Mouse (Mus musculus): ENCODE data around the gene Cdk14. TPM values are rescaled to one million over a fixed set of nuclear protein-coding genes. Genes with fewer than 3 reads are reported as not detected.
"Not testable (repeated sequence)": the region's sequence is repeated elsewhere in the genome, so short reads cannot be mapped to it uniquely, and the experiment has no call there.

The Cdk14 gene
- total and polyA plus RNA-seq, 2 experiments from 2014 or later = 34.8 to 54.0 TPM

DNA sequence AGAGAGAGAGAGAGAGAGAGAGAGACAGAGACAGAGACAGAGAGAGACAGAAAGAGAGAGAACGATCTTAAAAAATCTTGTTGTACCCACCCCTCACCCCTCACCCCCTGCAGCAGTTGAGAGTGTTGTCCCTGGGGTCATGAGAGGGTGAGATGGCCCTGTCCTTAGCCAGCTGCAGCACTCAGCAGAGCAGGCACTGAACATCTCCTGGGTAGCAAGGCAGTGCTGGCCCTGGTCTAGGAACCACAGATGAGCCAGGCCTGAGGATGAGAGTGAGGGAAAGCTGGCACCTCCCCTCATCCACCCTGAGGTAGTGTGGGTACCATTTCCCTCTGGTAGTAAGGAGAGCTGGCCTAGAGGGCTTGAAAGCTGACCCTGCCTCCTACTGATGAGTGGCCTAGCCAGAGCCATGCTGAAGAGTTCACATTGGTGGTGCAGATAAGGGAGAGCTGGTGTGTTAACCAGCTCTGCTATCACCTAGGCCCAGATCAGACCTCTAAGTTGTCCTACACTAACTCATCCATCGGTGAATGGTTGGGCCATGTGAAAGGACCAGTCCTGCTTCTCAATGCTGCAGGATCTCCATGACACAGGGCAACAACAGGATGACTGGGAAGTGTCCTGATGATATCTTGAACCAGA lies 173.5 kb downstream of the Cdk14 start:
- no peak for TF ChIP-seq CTCF (IDR thresholded peaks at IDR 0.05; ENCODE audit: low read depth)
- H3K4me1 ChIP-seq (ENCODE audit: insufficient read depth) = no peaks in the 10 kb centered on the region
- H3K27ac ChIP-seq (ENCODE audit: low read depth, low read length) = no peak overlapping the region
- H3K4me2 ChIP-seq (ENCODE audit: low read depth) = no peak overlapping the region
- 79% methylated on average over 2 of the region's 2 CpGs for WGBS
- no peaks in the 10 kb centered on the region for H3K36me3 ChIP-seq (ENCODE audit: insufficient read depth)
- no peaks in the 10 kb centered on the region for H3K27me3 ChIP-seq (ENCODE audit: insufficient read depth, low read length)
- DNase-seq (no peak), ATAC-seq (no peak)
- H3K9me3 ChIP-seq (ENCODE audit: low read length) = no peaks in the 10 kb centered on the region
- H3K9ac ChIP-seq = no peak overlapping the region
- H3K4me3 ChIP-seq (ENCODE audit: low read depth, low read length) = no peak overlapping the region

DNA sequence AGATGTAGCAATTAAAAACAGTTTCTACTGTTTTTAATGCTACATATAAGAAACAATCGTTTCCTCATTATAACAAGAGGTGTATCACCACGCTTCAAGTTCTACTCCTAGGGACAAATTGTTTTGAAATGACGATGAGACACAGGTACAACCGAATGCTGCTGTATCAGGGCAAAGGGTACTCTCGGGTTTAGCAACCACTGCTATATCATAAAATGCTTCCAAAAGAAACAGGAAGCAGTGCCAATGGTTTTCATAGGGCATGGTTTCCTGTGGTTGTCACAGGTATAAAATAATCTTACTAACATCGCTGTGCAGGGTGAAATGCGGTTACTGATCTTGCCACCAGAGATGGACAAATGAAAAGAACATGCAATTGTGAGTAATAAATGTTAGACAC lies 174.9 kb downstream of the Cdk14 start:
- Histone ChIP-seq H3K4me2 (ENCODE audit: low read depth) (no peak overlapping the region), H3K4me1 (ENCODE audit: insufficient read depth) (no peaks in the 10 kb centered on the region), H3K36me3 (ENCODE audit: insufficient read depth) (no peaks in the 10 kb centered on the region), H3K27me3 (ENCODE audit: insufficient read depth, low read length) (no peaks in the 10 kb centered on the region), H3K27ac (ENCODE audit: low read depth, low read length) (no peak overlapping the region), H3K4me3 (ENCODE audit: low read depth, low read length) (no peak overlapping the region), H3K9me3 (ENCODE audit: low read length) (no peaks in the 10 kb centered on the region), H3K9ac (no peak overlapping the region)
- WGBS = 93% methylated on average over 7 of the region's 7 CpGs
- ATAC-seq (no peak), DNase-seq (no peak)
- TF ChIP-seq CTCF (IDR thresholded peaks at IDR 0.05; ENCODE audit: low read depth) = no peak

DNA sequence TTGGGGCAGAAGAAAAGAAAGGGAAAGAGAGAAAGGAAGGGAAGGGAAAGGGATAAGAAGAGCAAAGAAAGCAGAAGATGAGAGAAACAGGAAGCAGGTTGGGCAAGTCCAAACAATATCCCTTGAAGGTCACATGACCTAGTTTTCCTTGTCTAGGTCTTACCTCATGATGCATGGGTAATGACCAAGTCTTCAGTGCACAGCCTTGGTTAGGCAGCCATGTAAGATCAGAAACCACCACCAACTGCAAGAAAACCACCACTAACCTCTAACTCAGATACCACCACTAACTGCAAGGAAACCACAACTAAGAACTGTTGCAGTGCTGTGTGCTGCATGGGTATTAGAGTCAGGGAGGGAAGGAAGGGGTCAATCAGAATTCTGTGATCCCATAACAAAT lies 176.5 kb downstream of the Cdk14 start:
- H3K27me3 ChIP-seq (ENCODE audit: insufficient read depth, low read length) = no peaks in the 10 kb centered on the region
- ATAC-seq (no peak), DNase-seq (no peak)
- no peak overlapping the region for H3K9ac ChIP-seq
- no peak overlapping the region for H3K27ac ChIP-seq (ENCODE audit: low read depth, low read length)
- H3K4me2 ChIP-seq (ENCODE audit: low read depth) = no peak overlapping the region
- H3K36me3 ChIP-seq (ENCODE audit: insufficient read depth) = no peaks in the 10 kb centered on the region
- no peaks in the 10 kb centered on the region for H3K4me1 ChIP-seq (ENCODE audit: insufficient read depth)
- no peaks in the 10 kb centered on the region for H3K9me3 ChIP-seq (ENCODE audit: low read length)
- no peak for TF ChIP-seq CTCF (IDR thresholded peaks at IDR 0.05; ENCODE audit: low read depth)
- no peak overlapping the region for H3K4me3 ChIP-seq (ENCODE audit: low read depth, low read length)

DNA sequence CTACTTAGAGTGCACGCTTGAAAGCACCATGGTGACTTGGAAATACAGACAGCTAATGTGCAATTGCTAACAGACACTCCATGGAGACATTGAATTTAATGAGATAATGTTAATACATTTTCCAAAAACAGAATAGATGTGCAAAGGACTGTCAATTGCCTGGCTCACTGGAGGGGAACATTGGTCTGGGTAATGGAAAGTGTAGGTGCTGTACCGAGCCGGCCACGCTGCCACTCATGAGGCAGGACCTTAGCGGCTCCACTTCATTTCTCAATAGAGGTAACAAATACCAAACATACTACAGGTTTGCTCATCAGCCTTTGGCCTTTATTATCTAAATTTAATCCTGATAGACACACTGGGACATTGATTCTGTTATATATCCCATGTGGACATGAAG lies 177.4 kb downstream of the Cdk14 start:
- Histone ChIP-seq H3K4me2 (ENCODE audit: low read depth) (no peak overlapping the region), H3K4me1 (ENCODE audit: insufficient read depth) (no peaks in the 10 kb centered on the region), H3K36me3 (ENCODE audit: insufficient read depth) (no peaks in the 10 kb centered on the region), H3K4me3 (ENCODE audit: low read depth, low read length) (no peak overlapping the region), H3K27ac (ENCODE audit: low read depth, low read length) (no peak overlapping the region), H3K27me3 (ENCODE audit: insufficient read depth, low read length) (no peaks in the 10 kb centered on the region), H3K9me3 (ENCODE audit: low read length) (no peaks in the 10 kb centered on the region), H3K9ac (no peak overlapping the region)
- 93% methylated on average over 5 of the region's 5 CpGs for WGBS
- DNase-seq = no peak
- TF ChIP-seq CTCF (IDR thresholded peaks at IDR 0.05; ENCODE audit: low read depth) = no peak
- no peak for ATAC-seq

DNA sequence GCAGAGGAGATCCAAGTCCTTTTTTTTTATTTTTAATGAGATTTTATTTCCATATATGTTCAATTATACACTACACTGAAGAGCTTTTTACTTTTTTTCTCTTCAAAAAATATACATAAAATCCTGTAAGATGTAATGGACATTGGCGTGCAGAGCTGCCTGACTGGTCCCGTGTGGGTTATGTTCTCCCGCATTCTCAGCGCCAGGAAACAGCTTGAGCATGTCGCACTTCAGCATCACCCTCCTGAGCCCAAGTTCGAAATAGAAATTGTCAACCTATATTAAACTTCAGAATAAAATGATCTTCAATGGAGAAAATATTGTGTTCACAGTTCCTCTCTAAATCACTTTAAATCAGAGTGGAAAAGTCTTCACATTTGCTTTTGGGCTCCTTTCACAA lies 179.0 kb downstream of the Cdk14 start:
- WGBS = 66% methylated on average over 6 of the region's 6 CpGs
- H3K4me1 ChIP-seq (ENCODE audit: insufficient read depth) = no peaks in the 10 kb centered on the region
- H3K4me3 ChIP-seq (ENCODE audit: low read depth, low read length) = no peak overlapping the region
- no peaks in the 10 kb centered on the region for H3K36me3 ChIP-seq (ENCODE audit: insufficient read depth)
- DNase-seq (peak; percentile 50), ATAC-seq (peak; percentile 65)
- no peak overlapping the region for H3K9ac ChIP-seq
- H3K4me2 ChIP-seq (ENCODE audit: low read depth) = no peak overlapping the region
- no peak for TF ChIP-seq CTCF (IDR thresholded peaks at IDR 0.05; ENCODE audit: low read depth)
- no peaks in the 10 kb centered on the region for H3K9me3 ChIP-seq (ENCODE audit: low read length)
- no peaks in the 10 kb centered on the region for H3K27me3 ChIP-seq (ENCODE audit: insufficient read depth, low read length)
- 0 out of 2 replicates have a peak overlapping the region, but pooled peaks have one; percentile 35 for H3K27ac ChIP-seq (ENCODE audit: low read depth, low read length)

DNA sequence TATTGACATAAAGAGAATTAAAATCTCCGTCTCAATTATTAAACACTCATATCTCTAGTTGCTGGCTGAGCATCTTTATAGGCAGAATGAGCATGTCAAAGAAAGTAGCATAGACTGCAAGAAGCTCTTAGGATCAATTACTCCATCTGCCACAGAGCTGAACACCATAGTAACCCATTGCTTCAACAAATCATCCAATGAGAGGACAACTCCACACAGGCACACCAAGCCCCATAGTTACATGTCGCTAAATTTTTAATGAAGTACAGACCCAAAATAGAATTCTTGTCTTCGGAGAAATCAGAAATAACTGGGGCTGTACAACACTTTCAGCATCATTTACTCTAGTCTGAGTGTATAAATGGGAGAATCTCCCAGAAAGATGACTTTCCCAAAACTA lies 180.0 kb downstream of the Cdk14 start:
- H3K36me3 ChIP-seq (ENCODE audit: insufficient read depth) = no peaks in the 10 kb centered on the region
- ATAC-seq (peak; percentile 82), DNase-seq (peak; percentile 32)
- 76% methylated on average over 3 of the region's 3 CpGs for WGBS
- no peaks in the 10 kb centered on the region for H3K4me1 ChIP-seq (ENCODE audit: insufficient read depth)
- H3K9me3 ChIP-seq (ENCODE audit: low read length) = no peaks in the 10 kb centered on the region
- TF ChIP-seq CTCF (IDR thresholded peaks at IDR 0.05; ENCODE audit: low read depth) = no peak
- no peak overlapping the region for H3K27ac ChIP-seq (ENCODE audit: low read depth, low read length)
- no peak overlapping the region for H3K4me3 ChIP-seq (ENCODE audit: low read depth, low read length)
- H3K27me3 ChIP-seq (ENCODE audit: insufficient read depth, low read length) = no peaks in the 10 kb centered on the region
- H3K4me2 ChIP-seq (ENCODE audit: low read depth) = no peak overlapping the region
- no peak overlapping the region for H3K9ac ChIP-seq

DNA sequence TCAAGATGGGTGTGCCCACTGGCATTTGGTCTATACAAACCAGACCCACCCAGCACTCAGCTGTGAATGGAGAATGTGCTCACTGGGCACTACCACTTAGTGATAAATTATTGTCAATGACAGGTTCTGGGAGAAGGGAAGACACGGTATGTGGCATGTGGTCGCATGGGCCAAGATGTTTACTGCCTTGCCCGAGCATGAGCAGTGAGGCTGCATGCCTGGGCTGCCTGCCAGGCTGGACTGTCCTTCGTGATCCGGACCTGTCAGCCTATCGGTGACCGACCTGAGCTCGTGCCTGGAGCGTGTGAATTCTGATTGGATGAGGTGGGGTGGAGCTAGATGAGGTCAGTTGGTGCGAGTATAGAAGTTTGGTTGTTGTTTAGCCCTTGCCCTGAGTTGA lies 185.2 kb downstream of the Cdk14 start:
- ATAC-seq; H3K36me3 ChIP-seq (ENCODE audit: insufficient read depth); H3K4me3 ChIP-seq (ENCODE audit: low read depth, low read length); H3K27ac ChIP-seq (ENCODE audit: low read depth, low read length); H3K4me2 ChIP-seq (ENCODE audit: low read depth); H3K9me3 ChIP-seq (ENCODE audit: low read length); DNase-seq; H3K27me3 ChIP-seq (ENCODE audit: insufficient read depth, low read length); H3K9ac ChIP-seq; H3K4me1 ChIP-seq (ENCODE audit: insufficient read depth): not testable (repeated sequence)
- 96% methylated on average over 10 of the region's 10 CpGs for WGBS
